Mouse (Mus musculus): ENCODE measurements around the gene Uba2.

GRCm38 (mm10) chr7:34132355-34133079 lies 36.9 kb downstream of the Uba2 start:
- TF ChIP-seq CTCF (IDR thresholded peaks at IDR 0.05) (no peak), POLR2A (IDR thresholded peaks at IDR 0.05; ENCODE audit: insufficient read depth, low read depth, low read length) (no peak)
